In genomic region chr16:32595142-32595855, GRCm38 (mm10) we compare ENCODE assay signal across 18 mouse cellular contexts. TPM values are rescaled to one million over a fixed set of nuclear protein-coding genes. Genes with fewer than 3 reads are reported as not detected.
A peak's percentile ranks its signal among the peaks of the same experiment; 100 is the strongest.
DNase-seq lines count a peak whose midpoint lies in the region; ATAC-seq and TF ChIP-seq lines count a peak whose summit lies in the region.
"Had no signal": no experiment of that assay in that cellular context is flagged by ENCODE, and none has a peak within 500 bp of the region (broad histone marks: within the 10 kb centered on the region; RNA-seq: fewer than 3 reads in every experiment).

No protein-coding gene starts in this region.

- H3K27ac ChIP-seq in liver, adult 2 months (replicated peaks; ENCODE audit: insufficient read depth, low read depth, low read length): no peak overlapping the region
- H3K27ac ChIP-seq in bone marrow macrophage, adult 2 months (ENCODE audit: insufficient read depth, low read depth, low read length): peak overlapping the region; percentile 70
- H3K27ac ChIP-seq in kidney, adult 2 months (ENCODE audit: insufficient read depth, low read depth, low read length): no peak overlapping the region
- H3K27ac ChIP-seq: layer of hippocampus, adult 2 months; limb, embryonic 15.5 days; neural tube, embryonic 12.5 days had no signal

- no peaks in the 10 kb centered on the region for H3K27me3 ChIP-seq in liver, adult 2 months (ENCODE audit: control insufficient read depth, insufficient read depth, low read length)
- no peaks in the 10 kb centered on the region for H3K27me3 ChIP-seq in kidney, adult 2 months (replicated peaks; ENCODE audit: control insufficient read depth, insufficient read depth, low read length)
- H3K27me3 ChIP-seq: heart, embryonic 12.5 days; limb, embryonic 15.5 days; neural tube, embryonic 12.5 days had no signal

- ATAC-seq in megakaryocyte progenitor cell, adult 5-6 weeks (replicated peaks; ENCODE audit: poor library complexity): peak; percentile 89
- ATAC-seq: CD4-positive, CD25-positive, alpha-beta regulatory T cell, adult 4 months; forebrain, embryonic 14.5 days; lung, postnatal 0 days; midbrain, embryonic 16.5 days had no signal

- no peaks in the 10 kb centered on the region for H3K36me3 ChIP-seq in liver, adult 2 months (ENCODE audit: control insufficient read depth, insufficient read depth, low read length)
- H3K36me3 ChIP-seq in kidney, adult 2 months (ENCODE audit: control insufficient read depth, insufficient read depth, low read length): no peaks in the 10 kb centered on the region
- H3K36me3 ChIP-seq: heart, embryonic 12.5 days; limb, embryonic 15.5 days; neural tube, embryonic 12.5 days had no signal

- H3K4me3 ChIP-seq in liver, adult 2 months (ENCODE audit: insufficient read depth, low read depth, low read length): no peak overlapping the region
- H3K4me3 ChIP-seq in bone marrow macrophage, adult 2 months (ENCODE audit: insufficient read depth, low read length): no peak overlapping the region
- no peak overlapping the region for H3K4me3 ChIP-seq in kidney, adult 2 months (ENCODE audit: insufficient read depth, low read depth, low read length)
- H3K4me3 ChIP-seq: heart, embryonic 12.5 days; layer of hippocampus, adult 2 months; limb, embryonic 15.5 days; neural tube, embryonic 12.5 days had no signal

- H3K79me2 ChIP-seq in liver, adult 2 months (ENCODE audit: control insufficient read depth, insufficient read depth, low read length): no peaks in the 10 kb centered on the region

- TF ChIP-seq POLR2A in liver, adult 2 months (IDR thresholded peaks at IDR 0.05; ENCODE audit: extremely low read depth, insufficient read depth, low read length): no peak
- no peak for TF ChIP-seq POLR2A in bone marrow macrophage, adult 2 months (IDR thresholded peaks at IDR 0.05; ENCODE audit: borderline replicate concordance, low read depth, low read length)
- no peak for TF ChIP-seq POLR2A in kidney, adult 2 months (IDR thresholded peaks at IDR 0.05; ENCODE audit: low read depth, low read length)

- 58% methylated on average over 10 of the region's 10 CpGs for WGBS in liver, adult 2 months
- WGBS in kidney, adult 2 months: 86% methylated on average over 10 of the region's 10 CpGs

- DNase-seq in liver, adult 2 months (ENCODE audit: extremely low read depth, low read depth, low spot score): peak; percentile 87
- DNase-seq in liver: no peak
- DNase-seq in adrenal gland, adult 8-10 months: peak; percentile 30
- no peak for DNase-seq in heart, postnatal 4 days
- no peak for DNase-seq in kidney, adult 2 months
- DNase-seq: cerebellum, adult 18-20 months; heart, postnatal 36 days; right cerebral cortex, postnatal 4 days had no signal

- TF ChIP-seq CTCF in liver, adult 2 months (IDR thresholded peaks at IDR 0.05; ENCODE audit: low read depth, low read length): no peak
- TF ChIP-seq CTCF in bone marrow macrophage, adult 2 months (IDR thresholded peaks at IDR 0.05; ENCODE audit: low read depth, low read length): no peak
- no peak for TF ChIP-seq CTCF in kidney, adult 2 months (conservative IDR thresholded peaks at IDR 0.05; ENCODE audit: insufficient read depth, insufficient read length, low read depth, low read length)

- peaks cover 13% of the 10 kb centered on the region for H3K4me1 ChIP-seq in liver, adult 2 months (ENCODE audit: control insufficient read depth, insufficient read depth, low read length)
- peaks cover 47% of the 10 kb centered on the region for H3K4me1 ChIP-seq in bone marrow macrophage, adult 2 months (ENCODE audit: control insufficient read depth, insufficient read depth, low read length)
- H3K4me1 ChIP-seq in kidney, adult 2 months (ENCODE audit: control insufficient read depth, insufficient read depth, low read length): peaks cover 5% of the 10 kb centered on the region; the same call in 1 of the 2 replicates
- H3K4me1 ChIP-seq: limb, embryonic 15.5 days; neural tube, embryonic 12.5 days had no signal

- H3K9ac ChIP-seq in liver, adult 2 months (ENCODE audit: low read depth, low read length): no peak overlapping the region
- H3K9ac ChIP-seq: heart, embryonic 12.5 days; limb, embryonic 15.5 days; neural tube, embryonic 12.5 days had no signal

RNA-seq across cellular contexts. Expression of gene Tfrc, which starts 13.4 kb away (rescaled TPM):
- 16.0 and 36.5 TPM in 2 replicates for total RNA-seq in liver, adult 2 months (2014; rRNA removed)
- polyA plus RNA-seq in liver, adult 2 months (2012; rRNA removed): 3.9 and 4.4 TPM in 2 replicates
- total RNA-seq in adrenal gland, adult 8-10 months (2022): 10 to 100 TPM; 17.5 to 46.5 (median 26.6) TPM
- 45.0 and 47.0 TPM in 2 replicates for polyA plus RNA-seq in bone marrow macrophage, adult 2 months (2012; ENCODE audit: insufficient read depth, insufficient read length, missing spikeins)
- total RNA-seq in megakaryocyte progenitor cell, adult 5-6 weeks (2015): 111 and 138 TPM in 2 replicates
- 110 and 143 TPM in 2 replicates for total RNA-seq in megakaryocyte progenitor cell, adult 5-6 weeks (2017)
- 100 to 1,000 TPM; 139 to 148 TPM for total RNA-seq in heart, postnatal 4 days (2021)
- polyA plus RNA-seq in kidney, adult 2 months (2012; rRNA removed): 7.9 and 12.0 TPM in 2 replicates

RNA-seq across cellular contexts. Expression of gene Tnk2, which starts 48.4 kb away (rescaled TPM):
- total RNA-seq in liver, adult 2 months (2014; rRNA removed): 1.9 and 4.9 TPM in 2 replicates
- polyA plus RNA-seq in liver, adult 2 months (2012; rRNA removed): 33.4 and 35.7 TPM in 2 replicates
- 10 to 100 TPM; 33.0 to 66.6 (median 48.3) TPM for total RNA-seq in adrenal gland, adult 8-10 months (2022)
- polyA plus RNA-seq in bone marrow macrophage, adult 2 months (2012; ENCODE audit: insufficient read depth, insufficient read length, missing spikeins): 3.5 and 6.8 TPM in 2 replicates
- 5.9 and 6.9 TPM in 2 replicates for total RNA-seq in megakaryocyte progenitor cell, adult 5-6 weeks (2015)
- 8.0 and 15.5 TPM in 2 replicates for total RNA-seq in megakaryocyte progenitor cell, adult 5-6 weeks (2017)
- total RNA-seq in heart, postnatal 4 days (2021): 10 to 100 TPM; 38.4 to 49.9 TPM
- polyA plus RNA-seq in kidney, adult 2 months (2012; rRNA removed): 35.8 and 40.8 TPM in 2 replicates

Comparison
In these comparisons a context has a peak if more than half of its experiments do, and no peak if none do; other contexts are left out.
1. DNase-seq: peak in liver, adult 2 months (single experiment) and adrenal gland, adult 8-10 months (single experiment); none in liver (single experiment), heart, postnatal 4 days (single experiment) and kidney, adult 2 months (single experiment).